Mouse (Mus musculus) WW6 (cell line): ENCODE results near the gene Cd63.

Experiments used
- DNase-seq: peaks from one replicate; pipeline ENCODE4 v3.0.0-alpha.2; 2013; ENCODE audit warnings: low read depth, low spot score

The Cd63 gene

DNA sequence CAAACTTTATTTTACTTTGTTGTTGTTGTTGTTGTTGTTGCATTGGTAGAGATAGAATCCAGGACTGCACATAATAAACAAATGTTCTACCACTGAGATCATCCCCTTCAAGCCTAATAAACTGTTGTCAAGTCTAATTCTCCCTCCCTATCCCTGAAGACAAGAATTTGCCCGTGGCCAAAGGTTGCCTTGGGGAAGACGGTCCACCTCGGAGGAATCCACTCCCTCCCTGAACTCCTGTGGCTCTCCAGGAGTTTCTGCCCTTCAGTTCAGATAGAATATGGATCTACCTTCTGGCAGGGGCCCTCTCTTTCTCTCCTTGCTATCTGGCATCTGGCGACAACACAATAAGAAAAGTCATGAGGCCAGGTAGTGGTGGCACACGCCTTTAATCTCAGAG lies 4.0 kb downstream of the Cd63 start:
- DNase-seq = no peak

DNA sequence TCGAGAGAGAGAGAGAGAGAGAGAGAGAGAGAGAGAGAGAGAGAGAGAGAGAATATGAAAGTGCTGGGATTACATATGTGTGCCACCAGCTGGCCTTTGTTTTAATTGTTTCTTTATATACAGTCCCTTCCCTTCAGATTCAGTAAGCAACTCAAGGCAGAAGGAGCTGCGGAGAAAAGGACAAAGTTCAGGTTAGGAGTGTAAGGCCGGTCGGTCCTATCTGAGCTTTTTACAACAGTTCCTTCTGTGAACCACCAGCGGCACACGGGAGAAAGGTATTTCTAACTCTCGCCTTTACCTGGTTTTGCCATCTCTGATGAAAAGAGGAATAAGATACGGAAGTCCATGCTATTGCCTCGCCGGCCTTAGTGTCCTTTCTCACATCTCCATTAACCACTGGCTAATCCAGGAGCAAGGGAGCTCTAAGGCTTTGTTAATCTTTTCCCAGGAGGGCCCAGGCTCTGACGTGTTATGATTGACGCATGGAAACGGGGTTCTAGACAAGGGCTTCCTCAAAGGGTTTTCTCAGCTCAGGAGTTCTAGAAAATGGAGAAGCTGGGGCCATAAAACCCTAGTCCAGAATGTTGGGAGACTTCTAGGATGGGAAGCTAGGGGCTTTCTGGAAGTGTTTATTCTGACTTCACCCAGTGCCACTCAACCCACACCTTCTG lies 8.1 kb downstream of the Cd63 start:
- no peak for DNase-seq

DNA sequence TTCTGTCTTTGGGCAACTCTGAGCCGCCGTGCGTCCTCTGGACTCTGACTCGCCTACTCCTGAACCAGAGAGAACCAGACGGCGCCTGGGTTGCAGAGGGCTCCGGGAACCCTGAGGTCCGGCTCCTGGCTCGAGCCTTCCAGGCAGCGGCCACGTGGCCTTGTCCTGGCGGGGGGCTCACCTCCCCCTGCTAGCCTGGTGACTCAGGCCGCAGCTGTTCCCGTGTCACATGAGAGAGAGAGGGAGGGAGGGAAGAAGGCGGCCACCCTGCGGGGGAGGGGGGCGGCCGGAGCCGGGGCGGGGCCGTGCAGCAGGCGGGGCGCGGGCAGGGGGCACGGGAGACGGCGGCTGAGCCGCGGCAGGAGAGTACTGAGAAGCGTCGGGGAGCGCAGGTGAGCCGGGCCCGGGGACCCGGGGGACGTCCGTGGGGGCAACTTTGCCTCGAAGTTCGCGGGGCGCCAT lies 8.8 kb downstream of the Cd63 start:
- no peak for DNase-seq

DNA sequence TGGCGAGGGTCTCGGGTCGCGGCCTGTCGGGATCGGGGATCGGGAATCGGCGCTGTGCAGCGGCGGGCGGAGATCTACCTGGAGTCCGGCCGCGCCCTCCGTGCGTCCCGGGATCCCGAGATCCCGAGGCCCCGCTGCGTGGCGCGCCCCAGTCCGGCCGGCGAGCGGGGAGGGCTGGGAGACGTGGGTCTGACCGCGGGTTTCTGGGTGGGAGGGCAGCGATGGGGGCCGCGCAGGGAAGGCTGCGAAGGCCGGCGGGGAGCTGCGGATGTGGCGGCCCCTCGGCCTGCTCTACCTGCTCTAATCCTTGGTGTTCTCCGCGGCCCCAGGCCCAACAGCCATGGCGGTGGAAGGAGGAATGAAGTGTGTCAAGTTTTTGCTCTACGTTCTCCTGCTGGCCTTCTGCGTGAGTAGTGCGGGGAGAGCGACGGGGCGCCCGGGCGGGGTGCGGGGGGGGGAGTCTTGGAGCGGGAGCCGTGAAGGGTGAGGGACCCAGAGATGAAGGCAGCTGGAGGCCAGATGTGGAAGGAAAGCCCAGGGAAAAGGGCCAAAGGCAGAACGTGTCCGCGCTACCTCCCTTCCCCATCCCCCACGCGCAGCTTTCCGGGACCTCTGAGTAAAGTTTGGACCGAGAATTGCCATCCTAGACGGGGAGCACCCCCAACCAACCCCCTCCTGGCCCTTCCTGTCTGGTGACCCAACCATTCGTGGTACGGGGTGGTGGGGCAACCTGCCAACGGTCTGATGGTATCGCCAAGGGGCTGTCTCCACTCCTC lies 9.5 kb downstream of the Cd63 start:
- no peak for DNase-seq

DNA sequence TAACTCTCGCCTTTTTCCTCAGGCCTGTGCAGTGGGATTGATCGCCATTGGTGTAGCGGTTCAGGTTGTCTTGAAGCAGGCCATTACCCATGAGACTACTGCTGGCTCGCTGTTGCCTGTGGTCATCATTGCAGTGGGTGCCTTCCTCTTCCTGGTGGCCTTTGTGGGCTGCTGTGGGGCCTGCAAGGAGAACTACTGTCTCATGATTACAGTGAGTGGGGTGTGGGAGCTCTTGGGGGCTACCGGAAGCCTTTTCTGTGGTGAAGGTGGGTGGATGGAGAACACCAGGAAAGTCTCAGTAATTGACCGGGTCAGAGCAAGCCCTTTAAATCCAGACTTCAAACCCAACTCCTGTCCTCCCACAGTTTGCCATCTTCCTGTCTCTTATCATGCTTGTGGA lies 10.6 kb downstream of the Cd63 start:
- DNase-seq = no peak

DNA sequence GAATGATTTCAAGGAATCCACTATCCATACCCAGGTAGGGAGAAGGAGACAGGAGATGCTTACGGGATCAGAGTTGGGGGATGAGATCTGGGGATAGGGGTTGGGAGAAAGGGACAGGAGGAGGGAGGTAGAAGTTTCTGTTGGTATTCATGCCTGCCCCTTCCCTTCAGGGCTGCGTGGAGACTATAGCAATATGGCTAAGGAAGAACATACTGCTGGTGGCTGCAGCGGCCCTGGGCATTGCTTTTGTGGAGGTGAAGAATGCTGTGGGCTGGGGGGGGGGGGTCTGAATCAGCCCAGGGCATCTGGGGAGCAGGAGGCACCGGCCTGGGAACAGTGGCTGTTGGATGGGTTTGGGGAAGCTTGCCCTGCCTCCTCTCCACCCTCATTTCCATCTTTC lies 11.5 kb downstream of the Cd63 start:
- DNase-seq = no peak

DNA sequence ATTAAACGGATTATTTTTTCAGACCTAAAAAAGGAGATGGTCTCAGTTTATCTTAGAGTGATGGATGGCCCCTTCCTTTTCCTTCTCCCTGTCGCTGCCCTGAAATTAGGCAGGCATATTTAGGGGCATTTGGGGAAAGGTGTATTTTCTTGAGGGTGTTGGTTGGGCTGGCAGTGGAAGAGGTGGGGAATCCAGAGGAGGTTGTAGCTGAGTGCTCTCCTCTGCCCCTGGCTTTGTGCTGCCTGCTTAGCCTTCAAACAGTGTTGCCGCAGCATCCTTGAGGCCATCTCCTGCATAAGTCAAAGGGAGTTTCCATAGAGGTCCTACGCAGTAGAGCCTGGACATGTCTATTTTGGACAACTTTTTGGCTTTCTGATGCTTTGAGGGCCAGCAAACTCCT lies 12.0 kb downstream of the Cd63 start:
- no peak for DNase-seq

DNA sequence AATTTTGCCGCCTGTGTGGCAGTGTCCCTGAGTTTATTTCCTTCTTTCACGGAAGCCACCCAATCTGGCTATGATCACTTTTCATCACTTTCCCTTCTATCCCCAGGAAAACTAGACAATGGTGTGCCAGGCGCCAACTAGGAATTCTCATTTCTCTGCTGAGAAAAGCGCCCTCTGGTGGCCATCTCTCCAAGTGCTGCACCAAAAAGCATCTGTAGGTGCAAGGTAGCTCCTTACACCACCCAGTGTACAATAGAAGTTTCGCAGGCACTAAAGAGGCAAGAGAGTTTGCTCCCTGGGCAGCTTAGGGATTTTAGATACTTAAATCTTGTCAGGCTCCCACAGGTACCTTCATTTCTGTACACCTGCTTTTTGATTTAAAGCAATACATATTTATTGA lies 12.4 kb downstream of the Cd63 start:
- peak; percentile 73 for DNase-seq

DNA sequence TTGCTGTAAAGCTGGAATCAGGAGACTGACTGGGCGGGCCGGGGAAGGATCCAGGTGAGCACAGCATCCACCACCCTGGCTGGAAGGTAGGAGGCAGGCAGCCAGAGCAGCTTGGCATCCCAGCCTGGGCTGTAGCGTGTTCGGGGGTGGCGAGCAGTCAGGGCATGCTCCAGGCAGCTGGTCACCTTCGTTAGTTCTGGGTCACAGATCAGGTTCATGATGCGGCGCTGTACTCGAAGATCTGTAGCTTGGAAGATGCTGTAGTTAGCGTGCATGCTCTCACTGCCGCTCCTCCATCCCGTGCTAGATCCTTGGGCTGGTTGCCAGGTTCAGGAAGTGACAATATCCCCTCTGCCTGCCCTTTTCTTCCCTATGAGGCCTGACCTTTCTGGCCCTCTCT lies 12.9 kb downstream of the Cd63 start:
- no peak for DNase-seq

DNA sequence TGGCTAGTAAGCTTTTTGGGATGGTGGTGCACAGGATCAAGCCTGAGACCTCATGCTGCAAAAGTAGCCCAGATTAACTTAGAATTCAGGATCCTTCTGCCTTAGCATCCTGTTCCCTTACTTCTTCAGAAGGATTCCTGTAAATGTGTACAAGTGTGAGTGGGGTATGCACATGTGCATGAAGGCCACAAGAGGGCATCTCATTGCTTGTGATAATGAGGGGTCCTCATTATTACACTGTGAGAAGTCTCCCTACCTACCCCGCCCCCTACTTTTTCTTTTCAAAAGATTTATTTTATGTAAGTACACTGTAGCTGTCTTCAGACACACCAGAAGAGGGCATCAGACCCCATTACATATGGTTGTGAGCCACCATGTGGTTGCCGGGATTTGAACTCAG lies 14.8 kb downstream of the Cd63 start:
- DNase-seq = no peak

DNA sequence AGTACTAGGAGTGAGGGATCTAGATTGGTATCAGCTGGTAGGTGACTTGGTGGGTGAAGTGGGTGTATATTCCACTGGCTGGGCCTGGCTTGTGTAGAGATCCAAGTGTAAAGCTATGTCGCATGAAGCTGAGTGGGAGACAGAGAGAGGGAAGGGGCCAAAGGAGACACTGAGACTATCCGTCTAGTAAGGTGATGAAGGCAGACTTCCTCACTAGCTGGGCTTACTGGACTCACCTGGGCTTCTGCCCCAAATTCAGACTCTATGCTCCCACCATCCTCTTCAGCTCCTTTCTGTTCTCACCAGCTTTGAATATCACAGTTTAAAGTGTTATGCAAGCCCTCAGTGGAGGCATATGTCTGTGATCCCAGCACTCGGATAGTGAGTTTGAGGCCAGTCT lies 15.9 kb downstream of the Cd63 start:
- no peak for DNase-seq

DNA sequence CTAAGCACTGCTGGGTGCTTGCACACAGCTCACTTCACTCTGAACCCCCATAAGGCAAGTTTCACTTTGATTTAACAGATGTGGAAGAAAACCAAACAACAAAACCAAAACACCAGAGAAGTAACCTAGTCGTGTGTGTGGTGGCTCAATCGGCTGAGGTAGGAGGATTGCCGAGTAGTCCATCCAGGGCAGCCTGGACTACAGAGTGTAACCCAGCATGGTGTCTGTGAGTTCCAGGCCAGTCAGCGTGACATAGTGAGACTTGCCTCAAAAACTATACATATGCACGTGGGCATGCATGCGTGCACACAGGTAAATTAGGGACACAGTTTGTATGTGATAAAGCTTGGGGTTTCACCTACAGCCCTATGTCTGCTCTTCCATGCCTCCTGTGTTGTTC lies 16.6 kb downstream of the Cd63 start:
- no peak for DNase-seq

DNA sequence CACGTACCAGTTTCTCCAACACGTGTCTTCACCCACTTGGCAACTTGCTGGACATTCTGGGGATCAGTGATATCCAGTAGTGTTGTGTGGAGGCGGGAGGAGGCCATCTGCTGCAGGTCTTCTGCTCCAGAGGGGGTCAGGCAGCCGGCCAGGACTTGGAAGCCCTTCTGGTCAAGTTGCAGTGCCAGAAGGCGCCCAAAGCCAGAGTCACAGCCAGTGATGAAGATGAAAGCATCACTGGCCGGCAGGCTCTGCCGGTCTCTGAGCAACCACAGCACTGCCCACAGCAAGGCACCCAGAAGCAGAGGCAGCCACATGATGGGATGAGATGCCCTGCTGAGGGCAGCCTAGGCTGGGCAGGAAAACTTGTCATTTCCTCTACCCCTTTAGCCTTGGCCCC lies 17.5 kb downstream of the Cd63 start:
- no peak for DNase-seq

DNA sequence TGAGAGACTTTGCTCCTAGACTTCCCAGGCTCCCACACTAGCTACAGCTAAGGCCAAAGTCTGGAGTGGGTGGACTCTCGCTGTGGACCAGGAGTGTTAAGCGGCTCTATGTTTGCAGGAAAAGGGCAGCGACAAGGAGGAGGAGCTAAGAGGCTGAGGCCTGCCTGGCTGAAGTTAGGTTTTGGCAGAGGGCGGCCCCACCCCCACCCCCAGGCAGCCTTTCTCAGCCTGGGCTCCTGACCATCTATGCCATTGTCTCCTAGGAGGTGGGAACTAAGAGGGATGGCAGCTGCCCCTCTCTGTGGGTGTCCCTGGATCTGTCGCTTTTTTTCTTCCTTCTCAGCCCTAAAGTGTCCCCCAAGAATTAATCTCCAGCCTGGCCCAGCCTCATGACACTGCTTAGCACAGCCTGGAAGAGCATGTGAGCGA lies 18.4 kb downstream of the Cd63 start:
- no peak for DNase-seq

DNA sequence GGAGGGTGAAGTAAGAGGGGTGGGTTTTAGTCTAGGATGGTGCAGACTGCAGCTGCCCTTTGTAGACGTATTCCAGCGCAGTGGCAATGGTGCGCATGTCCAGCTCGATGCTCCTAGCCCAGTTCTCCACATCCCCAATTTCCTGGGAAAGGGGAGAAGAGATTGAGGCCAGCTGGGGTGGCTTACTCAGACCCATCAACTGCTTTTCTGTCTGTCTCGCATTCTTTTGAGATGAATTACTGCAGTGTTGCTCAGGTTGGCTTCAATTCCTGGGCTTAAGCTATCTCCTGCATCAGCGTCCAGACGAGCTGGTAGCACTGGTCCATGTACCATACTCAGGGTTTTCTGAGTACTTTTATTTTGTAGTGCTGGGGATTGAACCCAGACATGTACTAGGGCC lies 19.2 kb downstream of the Cd63 start:
- no peak for DNase-seq

DNA sequence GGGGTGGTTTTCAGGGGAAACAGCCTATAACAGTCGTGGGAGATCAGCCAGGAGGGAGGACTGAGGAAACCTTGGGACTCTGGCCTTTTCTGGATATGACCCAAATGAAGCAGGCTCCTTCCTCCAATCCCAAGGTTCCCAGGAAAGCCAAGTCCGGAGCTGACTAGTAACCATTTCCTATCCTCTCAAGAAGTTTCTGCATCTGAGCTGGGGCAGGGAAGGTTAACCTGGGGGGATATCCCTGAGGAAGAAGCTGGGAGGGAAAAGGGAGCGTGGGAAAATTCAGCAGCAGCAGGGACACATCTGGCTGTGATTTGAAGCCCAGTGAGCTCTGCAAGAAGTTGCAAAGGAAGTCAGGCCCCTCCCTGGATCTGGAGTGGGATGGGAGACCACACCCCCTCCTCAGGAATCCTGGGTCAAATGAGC lies 20.0 kb downstream of the Cd63 start:
- DNase-seq = no peak

DNA sequence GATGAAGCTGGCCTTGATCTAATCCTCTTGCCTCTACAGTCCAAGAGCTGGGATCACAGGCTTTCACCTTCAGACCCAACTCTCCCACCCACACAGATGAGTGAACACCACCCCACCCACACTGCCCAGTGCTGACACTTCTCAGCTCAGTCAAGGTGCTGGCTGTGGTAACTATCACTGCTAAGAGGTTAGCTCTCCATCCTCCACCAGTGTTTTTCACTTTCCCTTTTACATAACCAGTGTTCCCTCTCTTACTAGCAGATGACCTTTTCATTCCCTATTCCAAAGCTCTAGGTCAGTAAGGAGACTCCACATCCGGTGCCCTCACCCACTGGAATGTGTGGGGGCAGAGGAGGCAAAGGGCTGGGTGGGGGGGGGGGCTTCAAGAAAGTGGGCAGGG lies 20.5 kb downstream of the Cd63 start:
- DNase-seq = no peak

DNA sequence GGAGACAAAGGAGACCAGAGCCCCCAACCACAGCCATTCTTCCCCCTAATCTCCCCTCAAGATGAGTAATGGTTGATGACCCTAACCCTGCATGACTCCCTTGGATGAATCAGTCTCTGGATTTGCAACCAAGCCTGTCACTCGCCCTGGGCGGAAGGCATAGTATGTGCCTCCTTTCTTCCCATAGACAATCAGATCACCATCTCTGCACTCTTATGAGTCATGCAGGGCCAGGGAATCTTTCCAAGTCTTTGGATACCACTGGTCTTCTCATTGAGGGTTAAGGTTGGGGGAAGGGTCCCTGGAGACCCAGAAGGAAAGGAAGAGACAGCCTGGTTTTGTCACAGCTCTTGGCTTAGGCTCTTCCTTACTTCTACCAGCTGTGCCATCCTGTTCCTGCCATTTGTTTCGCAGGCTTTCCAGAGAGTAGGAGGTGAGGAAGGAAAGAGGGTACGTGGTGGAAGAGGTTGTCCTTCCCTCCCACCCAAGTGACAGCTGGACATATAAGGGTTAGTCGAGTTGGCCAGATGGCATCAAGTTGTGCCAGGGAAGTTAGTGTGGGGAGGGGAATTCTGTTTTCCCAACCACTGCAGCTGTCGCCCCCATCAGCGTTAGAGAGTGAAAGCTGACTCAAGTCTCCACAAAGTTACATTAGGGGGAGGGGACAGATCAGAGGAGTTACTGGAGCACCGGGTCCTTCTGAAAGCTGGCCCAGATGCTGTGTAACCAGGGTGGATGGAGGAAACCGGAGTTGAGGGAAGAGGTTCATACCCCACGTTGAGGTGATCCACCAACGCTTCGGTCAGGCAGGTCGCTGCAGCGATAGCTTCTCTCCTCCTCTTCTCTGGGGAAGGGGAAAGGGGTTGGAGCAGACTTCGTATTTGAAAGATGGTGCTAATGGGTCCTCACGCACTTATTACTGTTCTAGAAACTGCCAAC lies 21.4 kb downstream of the Cd63 start:
- no peak for DNase-seq

DNA sequence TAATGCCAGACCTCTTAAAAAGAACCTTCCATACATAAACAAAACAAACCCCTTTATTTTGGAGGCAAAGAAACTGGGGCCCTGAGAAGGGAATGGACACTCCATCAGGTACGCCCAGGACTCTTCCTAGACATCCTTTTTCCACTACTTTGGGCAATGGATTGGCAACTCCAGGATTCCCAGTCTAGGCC lies 21.9 kb downstream of the Cd63 start, which contains the start of gene Rdh5:
Gene Rdh5 (minus strand): TSS at position 67 of the 191 bp plus-strand sequence.
- no peak for DNase-seq

DNA sequence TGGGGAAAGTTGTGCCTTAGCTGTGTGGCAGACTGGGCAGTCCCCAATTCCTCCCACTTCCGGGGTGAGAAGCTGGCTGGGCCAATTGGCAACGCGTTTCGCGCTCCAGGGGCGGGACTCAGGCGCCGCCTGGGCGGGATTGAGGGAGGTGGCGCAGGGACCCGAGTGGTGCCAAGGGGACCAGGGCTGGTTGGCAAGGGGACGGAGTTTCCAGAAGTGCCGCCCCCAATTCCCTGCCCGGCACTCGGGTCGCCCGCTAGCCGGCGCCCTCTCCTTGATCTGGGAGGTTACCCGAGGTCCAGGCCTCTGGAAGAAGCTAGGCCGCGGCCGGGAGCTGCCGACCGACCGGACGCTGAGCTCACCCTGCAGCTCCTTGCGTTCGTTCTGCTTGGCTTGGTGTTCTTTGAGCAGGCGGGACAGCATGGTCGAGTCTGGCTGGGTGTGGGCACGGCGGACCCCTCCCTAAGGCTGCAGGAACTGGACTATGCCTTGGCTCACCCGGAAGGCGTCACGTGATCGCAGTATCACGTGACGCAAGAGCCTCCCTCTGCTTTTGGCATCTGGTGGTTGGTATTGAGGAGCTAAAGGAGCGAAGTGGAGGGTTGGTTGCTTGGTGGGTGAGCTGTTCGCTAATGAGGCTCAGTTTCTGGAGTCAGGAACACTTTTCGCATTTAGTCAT lies 22.4 kb downstream of the Cd63 start:
- peak; percentile 81 for DNase-seq

DNA sequence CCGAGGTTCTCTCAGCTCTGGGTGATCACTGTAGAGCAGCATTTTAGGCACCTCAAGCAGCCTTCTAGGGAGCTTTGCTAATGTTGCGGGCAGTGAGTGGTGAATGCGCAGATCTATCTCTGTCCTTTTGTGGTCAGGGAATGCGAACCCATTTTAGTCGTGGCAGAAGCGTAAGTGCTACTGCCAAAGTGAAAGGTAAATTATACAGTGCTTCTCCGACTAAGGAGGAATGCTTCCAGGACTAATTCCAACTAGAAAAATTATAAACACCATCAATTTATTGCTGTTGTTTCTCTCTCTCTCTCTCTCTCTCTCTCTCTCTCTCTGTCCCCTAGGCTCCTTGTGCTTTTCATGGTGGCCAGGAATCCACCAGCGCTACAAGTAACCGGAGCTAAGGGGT lies 23.1 kb downstream of the Cd63 start, which contains the start of gene Bloc1s1:
Gene Bloc1s1 (minus strand): TSS at position 101 of the 400 bp plus-strand sequence.
- no peak for DNase-seq

DNA sequence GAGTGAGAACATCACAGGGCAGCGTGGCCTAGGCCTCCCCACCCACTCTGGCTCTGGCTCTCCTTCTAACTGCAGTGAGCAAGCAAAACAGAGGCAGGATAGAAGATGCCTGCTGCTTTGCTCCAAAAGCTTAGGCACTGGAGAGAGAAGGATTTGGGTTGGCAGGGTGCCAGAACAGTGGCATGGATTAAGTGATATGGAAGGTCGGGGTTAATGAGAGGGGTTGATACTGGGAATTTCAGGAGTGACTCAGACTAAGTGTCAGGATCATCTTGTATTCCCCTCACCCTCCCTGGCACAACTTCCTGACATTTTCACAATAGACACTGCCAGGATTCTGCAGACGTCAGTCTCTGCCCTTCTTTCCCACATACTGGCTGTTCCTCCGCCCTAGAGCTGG lies 27.6 kb downstream of the Cd63 start:
- DNase-seq = no peak
